Mouse (Mus musculus) limb, embryonic 13.5 days (tissue): ENCODE data around the gene Tufm. TPM values are rescaled to one million over a fixed set of nuclear protein-coding genes. Genes with fewer than 3 reads are reported as not detected.

Experiments used
- ATAC-seq: fragments of 200-750 bp; cut with Nextera tagmentation; 2 replicates; pipeline ENCODE4 v1.8.0; 2017; ENCODE audit warnings: low read depth, moderate number of reproducible peaks, moderate TSS enrichment; ENCODE audit not compliant: low FRiP score
- H3K27ac ChIP-seq: fragments of 300-500 bp; sonication (generic); 2 replicates; pipeline ENCODE4 v1.5.1; 2015; ENCODE audit warnings: inconsistent platforms, mild to moderate bottlenecking, moderate library complexity
- H3K27me3 ChIP-seq: fragments of 300-500 bp; sonication (generic); 2 replicates; pipeline ENCODE4 v1.6.1; 2015; ENCODE audit warnings: mild to moderate bottlenecking, inconsistent platforms
- H3K36me3 ChIP-seq: fragments of 300-500 bp; sonication (generic); 2 replicates; pipeline ENCODE4 v1.6.1; 2015; ENCODE audit warnings: inconsistent platforms, mild to moderate bottlenecking, moderate library complexity
- H3K4me1 ChIP-seq: fragments of 300-500 bp; sonication (generic); 2 replicates; pipeline ENCODE4 v1.6.1; 2015; ENCODE audit warnings: inconsistent platforms
- H3K4me2 ChIP-seq: fragments of 300-500 bp; sonication (generic); replicated peaks from 2 replicates; pipeline ENCODE4 v1.6.1; 2015; ENCODE audit warnings: inconsistent platforms, mild to moderate bottlenecking, moderate library complexity
- H3K4me3 ChIP-seq: fragments of 300-500 bp; sonication (generic); 2 replicates; pipeline ENCODE4 v1.5.1; 2015; ENCODE audit warnings: moderate library complexity, mild to moderate bottlenecking, inconsistent platforms
- H3K9ac ChIP-seq: fragments of 300-500 bp; sonication (generic); 2 replicates; pipeline ENCODE4 v1.6.1; 2015; ENCODE audit warnings: mild to moderate bottlenecking, inconsistent platforms
- H3K9me3 ChIP-seq: fragments of 300-500 bp; sonication (generic); 2 replicates; pipeline ENCODE4 v1.6.1; 2016; ENCODE audit warnings: inconsistent platforms
- WGBS: fragments of 180-500 bp; shearing (Covaris S2); methylation state at CpG from one replicate; pipeline ENCODE4 v1.1.7; 2015; 5-methylcytosine and 5-hydroxymethylcytosine counted together
- polyA plus RNA-seq: library from polyadenylated mRNA; unstranded; fragments of >200 nt; fragmentation: Nextera tagmentation; extraction: Ambion mirVana; gene quantifications from 2 replicates; pipeline ENCODE4 v1.2.1, GENCODE M21; 2015

Gene Tufm
- polyA plus RNA-seq, 1 experiment from 2014 or later: 135 TPM

- Histone ChIP-seq H3K36me3 (peaks cover 29% of the 10 kb centered on the region), H3K27ac (peak within 1 kb of the TSS; percentile 99), H3K27me3 (no peaks in the 10 kb centered on the region), H3K4me3 (peak within 1 kb of the TSS; percentile 85), H3K4me2 (peak within 1 kb of the TSS; percentile 85), H3K4me1 (peaks cover 24% of the 10 kb centered on the region), H3K9me3 (no peaks in the 10 kb centered on the region), H3K9ac (peak within 1 kb of the TSS; percentile 99)
- ATAC-seq: peak; percentile 88
- WGBS: under 1% methylated on average over 64 of the region's 72 CpGs
Observed at GRCm38 (mm10) chr7:126503273-126503878, 16.2 kb downstream of the Tufm start, which contains the start of gene Atxn2l. TSS of gene Atxn2l (minus strand) at chr7:126503437.

GRCm38 (mm10) chr7:126504913-126505312 is 17.8 kb downstream of the Tufm start:
- Histone ChIP-seq H3K9me3 (no peaks in the 10 kb centered on the region), H3K4me1 (peaks cover 24% of the 10 kb centered on the region), H3K27me3 (no peaks in the 10 kb centered on the region), H3K36me3 (peaks cover 14% of the 10 kb centered on the region), H3K27ac (no peak overlapping the region), H3K4me3 (no peak overlapping the region), H3K4me2 (no peak overlapping the region), H3K9ac (no peak overlapping the region)
- ATAC-seq: no peak
- WGBS: 78% methylated on average over 2 of the region's 2 CpGs

GRCm38 (mm10) chr7:126507126-126507778 is 20.1 kb downstream of the Tufm start:
- Histone ChIP-seq H3K4me1 (peaks cover 12% of the 10 kb centered on the region), H3K27me3 (no peaks in the 10 kb centered on the region), H3K4me2 (no peak overlapping the region), H3K9me3 (no peaks in the 10 kb centered on the region), H3K36me3 (no peaks in the 10 kb centered on the region), H3K4me3 (no peak overlapping the region), H3K9ac (no peak overlapping the region), H3K27ac (no peak overlapping the region)
- WGBS: 84% methylated on average over 8 of the region's 8 CpGs
- no peak for ATAC-seq

GRCm38 (mm10) chr7:126511287-126511686 is 24.1 kb downstream of the Tufm start:
- ATAC-seq: no peak
- Histone ChIP-seq H3K27ac (no peak overlapping the region), H3K4me3 (no peak overlapping the region), H3K9me3 (no peaks in the 10 kb centered on the region), H3K9ac (no peak overlapping the region), H3K4me2 (no peak overlapping the region), H3K36me3 (no peaks in the 10 kb centered on the region), H3K4me1 (no peaks in the 10 kb centered on the region), H3K27me3 (no peaks in the 10 kb centered on the region)
- 75% methylated on average over 3 of the region's 3 CpGs for WGBS

GRCm38 (mm10) chr7:126518261-126518941 is 31.2 kb downstream of the Tufm start:
- H3K4me2 ChIP-seq: no peak overlapping the region
- H3K9ac ChIP-seq: no peak overlapping the region
- 87% methylated on average over 5 of the region's 5 CpGs for WGBS
- ATAC-seq: no peak
- H3K27me3 ChIP-seq: 0 out of 2 replicates have a peak, but pooled peaks cover 2% of the 10 kb centered on the region
- H3K36me3 ChIP-seq: no peaks in the 10 kb centered on the region
- no peaks in the 10 kb centered on the region for H3K9me3 ChIP-seq
- H3K27ac ChIP-seq: no peak overlapping the region
- no peak overlapping the region for H3K4me3 ChIP-seq
- H3K4me1 ChIP-seq: no peaks in the 10 kb centered on the region

- H3K9ac ChIP-seq: no peak overlapping the region; the same call in 1 of the 2 replicates
- H3K36me3 ChIP-seq: no peaks in the 10 kb centered on the region
- WGBS: 76% methylated on average over 2 of the region's 2 CpGs
- H3K27me3 ChIP-seq: 0 out of 2 replicates have a peak, but pooled peaks cover 2% of the 10 kb centered on the region
- no peak overlapping the region for H3K27ac ChIP-seq
- no peak overlapping the region for H3K4me2 ChIP-seq
- no peaks in the 10 kb centered on the region for H3K9me3 ChIP-seq
- no peaks in the 10 kb centered on the region for H3K4me1 ChIP-seq
- no peak overlapping the region for H3K4me3 ChIP-seq
- ATAC-seq: no peak
Observed at GRCm38 (mm10) chr7:126519513-126519912, 32.4 kb downstream of the Tufm start.

- Histone ChIP-seq H3K27me3 (0 out of 2 replicates have a peak, but pooled peaks cover 2% of the 10 kb centered on the region), H3K27ac (no peak overlapping the region), H3K9me3 (no peaks in the 10 kb centered on the region), H3K4me3 (no peak overlapping the region), H3K4me1 (no peaks in the 10 kb centered on the region), H3K36me3 (no peaks in the 10 kb centered on the region), H3K4me2 (no peak overlapping the region), H3K9ac (no peak overlapping the region)
- WGBS: 79% methylated on average over 3 of the region's 3 CpGs
- no peak for ATAC-seq
Observed at GRCm38 (mm10) chr7:126523316-126523715, 36.2 kb downstream of the Tufm start.

- no peak for ATAC-seq
Observed at GRCm38 (mm10) chr7:126528166-126528577, 41.0 kb downstream of the Tufm start.

GRCm38 (mm10) chr7:126533434-126533833 is 46.3 kb downstream of the Tufm start:
- Histone ChIP-seq H3K4me1 (0 out of 2 replicates have a peak, but pooled peaks cover 6% of the 10 kb centered on the region), H3K36me3 (no peaks in the 10 kb centered on the region), H3K4me2 (no peak overlapping the region), H3K9me3 (no peaks in the 10 kb centered on the region), H3K27me3 (peaks cover 19% of the 10 kb centered on the region), H3K27ac (no peak overlapping the region), H3K9ac (no peak overlapping the region), H3K4me3 (no peak overlapping the region)
- 70% methylated on average over 1 of the region's 1 CpGs for WGBS
- ATAC-seq: no peak

More at GRCm38 (mm10) chr7:126528166-126528577, 41.0 kb downstream of the Tufm start:
- no peaks in the 10 kb centered on the region for H3K4me1 ChIP-seq
- H3K4me2 ChIP-seq: no peak overlapping the region
- no peak overlapping the region for H3K4me3 ChIP-seq
- no peaks in the 10 kb centered on the region for H3K36me3 ChIP-seq
- no peak overlapping the region for H3K9ac ChIP-seq
- H3K27me3 ChIP-seq: no peaks in the 10 kb centered on the region
- no peaks in the 10 kb centered on the region for H3K9me3 ChIP-seq
- H3K27ac ChIP-seq: no peak overlapping the region
- WGBS: 13% methylated on average over 1 of the region's 1 CpGs

GRCm38 (mm10) chr7:126535766-126536165 is 48.6 kb downstream of the Tufm start:
- no peaks in the 10 kb centered on the region for H3K36me3 ChIP-seq
- 0 out of 2 replicates have a peak, but pooled peaks cover 6% of the 10 kb centered on the region for H3K4me1 ChIP-seq
- peaks cover 19% of the 10 kb centered on the region for H3K27me3 ChIP-seq
- H3K4me2 ChIP-seq: peak overlapping the region; percentile 90
- no peak for ATAC-seq
- H3K9ac ChIP-seq: peak overlapping the region; percentile 70
- H3K27ac ChIP-seq: no peak overlapping the region
- H3K9me3 ChIP-seq: no peaks in the 10 kb centered on the region
- H3K4me3 ChIP-seq: peak overlapping the region; percentile 53
- 2% methylated on average over 28 of the region's 28 CpGs for WGBS

GRCm38 (mm10) chr7:126536466-126536865 is 49.3 kb downstream of the Tufm start:
- Histone ChIP-seq H3K4me2 (peak overlapping the region; percentile 90), H3K27ac (no peak overlapping the region), H3K4me1 (0 out of 2 replicates have a peak, but pooled peaks cover 6% of the 10 kb centered on the region), H3K27me3 (peaks cover 19% of the 10 kb centered on the region), H3K4me3 (peak overlapping the region; percentile 53), H3K9ac (no peak overlapping the region), H3K9me3 (no peaks in the 10 kb centered on the region), H3K36me3 (no peaks in the 10 kb centered on the region)
- WGBS: 60% methylated on average over 9 of the region's 9 CpGs
- ATAC-seq: no peak
